Mouse (Mus musculus): Measurements from ENCODE around the gene Slc39a11. TPM values are rescaled to one million over a fixed set of nuclear protein-coding genes. Genes with fewer than 3 reads are reported as not detected.

The Slc39a11 gene
- polyA plus RNA-seq, 1 experiment from 2014 or later, result 23.5 TPM

DNA sequence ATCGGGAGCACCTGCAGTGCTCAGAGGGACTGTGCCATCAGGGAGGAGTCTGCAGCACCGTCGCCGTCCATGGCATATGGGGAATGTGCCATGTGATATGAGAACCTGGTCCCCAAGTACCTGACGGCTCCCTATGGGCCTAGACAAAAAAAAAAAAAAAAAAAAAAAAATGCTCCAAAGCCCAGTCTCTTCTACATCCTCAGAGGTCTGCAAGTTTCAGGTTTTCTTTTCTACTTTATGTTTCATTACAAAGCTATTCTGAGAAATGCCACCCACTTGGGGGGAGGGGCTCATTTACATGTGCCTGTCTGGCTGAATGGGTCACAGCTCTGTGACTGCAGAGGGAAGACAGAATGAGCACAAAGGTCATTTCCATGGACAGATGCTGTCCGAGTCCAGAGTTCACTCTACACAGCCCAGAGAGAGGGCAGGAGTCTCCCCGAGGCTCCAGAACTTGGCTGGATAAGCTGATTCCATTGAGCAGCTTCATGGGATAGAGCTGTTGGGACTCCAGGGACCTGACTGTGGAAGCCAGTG, 175.8 kb downstream of the Slc39a11 start:
- Histone ChIP-seq H3K27ac (ENCODE audit: low read depth, low read length) (no peak overlapping the region), H3K4me2 (ENCODE audit: low read depth, low read length) (no peak overlapping the region), H3K36me3 (ENCODE audit: control insufficient read depth, insufficient read depth, low read length) (no peaks in the 10 kb centered on the region), H3K9ac (replicated peaks; ENCODE audit: low read depth, low read length) (no peak overlapping the region), H3K4me3 (ENCODE audit: low read depth, low read length) (no peak overlapping the region), H3K9me3 (ENCODE audit: control insufficient read depth, low read length) (no peaks in the 10 kb centered on the region), H3K4me1 (ENCODE audit: control insufficient read depth, insufficient read depth, low read length) (no peaks in the 10 kb centered on the region), H3K27me3 (ENCODE audit: control insufficient read depth, insufficient read depth, low read length) (no peaks in the 10 kb centered on the region)
- no peak for ATAC-seq (ENCODE audit: low read depth)
- WGBS, result 57% methylated on average over 7 of the region's 7 CpGs

DNA sequence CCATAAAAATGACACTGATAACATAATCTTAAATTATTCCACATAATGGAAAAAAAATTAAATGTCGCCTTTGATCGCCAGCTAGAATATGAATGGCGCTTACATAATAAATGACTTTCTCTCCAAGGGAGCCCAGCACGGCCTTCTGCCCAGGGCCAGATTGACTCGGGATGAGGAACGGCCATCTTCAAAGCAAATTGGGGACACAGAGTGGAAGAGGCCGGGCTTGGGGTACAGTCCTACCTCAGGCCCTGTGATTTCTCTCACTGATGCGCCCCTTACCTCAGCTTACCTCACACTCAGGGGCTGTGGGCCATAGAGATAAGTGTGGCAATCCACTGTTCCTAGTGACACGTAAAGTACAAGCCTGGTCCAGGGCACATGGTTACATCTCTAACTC, 177.9 kb downstream of the Slc39a11 start:
- peaks cover 13% of the 10 kb centered on the region; the same call in 1 of the 2 replicates for H3K4me1 ChIP-seq (ENCODE audit: control insufficient read depth, insufficient read depth, low read length)
- 77% methylated on average over 9 of the region's 9 CpGs for WGBS
- ATAC-seq (ENCODE audit: low read depth), result no peak
- no peaks in the 10 kb centered on the region for H3K36me3 ChIP-seq (ENCODE audit: control insufficient read depth, insufficient read depth, low read length)
- H3K27ac ChIP-seq (ENCODE audit: low read depth, low read length), result no peak overlapping the region
- no peak overlapping the region for H3K4me2 ChIP-seq (ENCODE audit: low read depth, low read length)
- no peaks in the 10 kb centered on the region for H3K27me3 ChIP-seq (ENCODE audit: control insufficient read depth, insufficient read depth, low read length)
- no peak overlapping the region for H3K4me3 ChIP-seq (ENCODE audit: low read depth, low read length)
- no peaks in the 10 kb centered on the region for H3K9me3 ChIP-seq (ENCODE audit: control insufficient read depth, low read length)
- no peak overlapping the region for H3K9ac ChIP-seq (replicated peaks; ENCODE audit: low read depth, low read length)

DNA sequence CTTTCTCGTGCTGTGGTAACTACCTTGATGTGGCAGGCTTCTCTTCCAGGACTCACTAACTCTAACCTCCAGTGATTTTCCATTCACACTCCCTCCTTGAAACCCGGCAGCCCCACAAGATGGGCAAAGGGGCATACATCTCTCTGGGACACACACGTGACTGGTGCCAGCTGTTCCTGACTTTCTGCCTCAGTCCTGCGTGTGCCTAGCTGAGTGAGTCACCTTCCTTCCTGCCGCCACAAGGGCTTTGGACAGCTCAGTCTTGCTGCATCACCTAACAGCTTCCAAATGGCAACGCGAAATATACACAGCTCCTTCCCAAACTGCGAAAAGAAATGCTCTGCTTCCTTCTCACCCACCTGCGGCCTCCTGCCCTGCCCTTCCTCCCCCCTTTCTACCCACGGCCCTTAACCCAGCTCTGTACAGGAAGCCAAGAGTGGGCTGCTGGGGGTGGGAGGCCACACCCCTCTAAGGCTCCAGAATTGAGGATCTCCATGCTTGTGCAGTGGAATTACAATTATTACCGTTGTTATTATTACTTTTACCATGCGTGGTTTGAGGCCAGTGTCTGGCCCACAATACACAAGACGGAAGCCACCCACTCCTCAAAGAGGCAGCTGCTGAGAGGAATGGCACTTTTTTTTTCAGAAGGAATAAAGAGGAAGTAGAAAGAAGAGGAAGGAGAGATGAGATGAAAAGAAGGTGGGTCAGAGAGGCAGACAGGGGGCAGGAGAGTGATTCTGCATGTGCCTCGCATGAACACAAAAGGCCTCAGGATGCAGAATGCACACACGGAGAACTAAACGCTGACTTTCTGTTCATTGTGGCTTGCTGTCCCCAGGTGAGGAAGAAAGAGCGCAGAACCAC, 179.7 kb downstream of the Slc39a11 start:
- no peak overlapping the region for H3K4me3 ChIP-seq (ENCODE audit: low read depth, low read length)
- no peak for ATAC-seq (ENCODE audit: low read depth)
- 80% methylated on average over 17 of the region's 17 CpGs for WGBS
- no peaks in the 10 kb centered on the region for H3K27me3 ChIP-seq (ENCODE audit: control insufficient read depth, insufficient read depth, low read length)
- no peak overlapping the region for H3K4me2 ChIP-seq (ENCODE audit: low read depth, low read length)
- peaks cover 13% of the 10 kb centered on the region; the same call in 1 of the 2 replicates for H3K4me1 ChIP-seq (ENCODE audit: control insufficient read depth, insufficient read depth, low read length)
- no peaks in the 10 kb centered on the region for H3K9me3 ChIP-seq (ENCODE audit: control insufficient read depth, low read length)
- H3K36me3 ChIP-seq (ENCODE audit: control insufficient read depth, insufficient read depth, low read length), result no peaks in the 10 kb centered on the region
- no peak overlapping the region for H3K9ac ChIP-seq (replicated peaks; ENCODE audit: low read depth, low read length)
- no peak overlapping the region for H3K27ac ChIP-seq (ENCODE audit: low read depth, low read length)

DNA sequence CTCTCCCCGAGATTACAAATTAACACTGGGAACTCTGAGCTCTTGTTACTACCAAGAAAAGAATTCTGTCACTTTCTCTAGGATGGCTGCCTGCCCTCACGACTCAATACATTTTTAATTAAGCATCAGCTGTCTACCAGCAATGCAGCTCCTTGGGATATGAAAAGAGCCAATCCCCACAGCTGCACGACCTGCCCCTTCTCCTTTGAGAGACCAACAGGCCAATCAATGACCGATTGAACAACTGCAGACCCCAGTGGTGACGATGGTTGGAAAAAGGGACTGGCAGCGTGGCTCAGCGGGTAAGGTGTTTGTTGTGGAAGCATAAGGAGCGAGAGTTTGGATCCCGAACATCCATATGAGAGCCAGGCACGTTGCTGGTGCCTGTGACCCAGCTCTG, 181.9 kb downstream of the Slc39a11 start:
- H3K4me3 ChIP-seq (ENCODE audit: low read depth, low read length), result no peak overlapping the region
- no peaks in the 10 kb centered on the region for H3K36me3 ChIP-seq (ENCODE audit: control insufficient read depth, insufficient read depth, low read length)
- no peaks in the 10 kb centered on the region for H3K9me3 ChIP-seq (ENCODE audit: control insufficient read depth, low read length)
- ATAC-seq (ENCODE audit: low read depth), result peak; percentile 45; the same call in 1 of the 2 replicates
- no peaks in the 10 kb centered on the region for H3K27me3 ChIP-seq (ENCODE audit: control insufficient read depth, insufficient read depth, low read length)
- H3K27ac ChIP-seq (ENCODE audit: low read depth, low read length), result peak overlapping the region; percentile 69; the same call in 1 of the 2 replicates
- H3K4me1 ChIP-seq (ENCODE audit: control insufficient read depth, insufficient read depth, low read length), result peaks cover 13% of the 10 kb centered on the region; the same call in 1 of the 2 replicates
- H3K4me2 ChIP-seq (ENCODE audit: low read depth, low read length), result no peak overlapping the region
- WGBS, result 33% methylated on average over 10 of the region's 10 CpGs
- no peak overlapping the region for H3K9ac ChIP-seq (replicated peaks; ENCODE audit: low read depth, low read length)

DNA sequence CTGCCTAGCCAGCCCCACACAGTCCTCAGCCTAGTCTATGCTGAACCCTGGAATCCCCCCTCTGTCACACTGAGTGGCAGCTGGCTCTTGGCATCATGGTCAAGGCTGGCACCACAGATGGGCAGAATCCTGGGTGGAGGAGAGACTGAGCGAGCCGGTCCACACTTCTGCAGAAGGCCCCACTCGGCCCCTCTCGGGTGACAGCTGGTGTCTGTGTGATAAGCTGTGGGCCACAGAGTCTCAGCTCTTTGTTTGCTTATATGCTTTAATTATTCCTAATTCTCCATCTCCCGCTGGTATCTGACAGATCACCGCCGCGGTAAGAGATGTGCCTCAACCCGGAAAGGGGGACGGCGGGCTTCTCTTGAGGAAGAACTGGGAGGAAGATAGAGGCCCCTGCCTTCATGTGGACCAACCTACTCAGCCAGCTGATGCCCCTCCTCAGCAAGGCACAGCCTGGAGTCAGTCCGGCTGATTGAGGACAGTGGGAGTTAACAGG, 182.5 kb downstream of the Slc39a11 start:
- Histone ChIP-seq H3K4me2 (ENCODE audit: low read depth, low read length) (no peak overlapping the region), H3K4me1 (ENCODE audit: control insufficient read depth, insufficient read depth, low read length) (peaks cover 13% of the 10 kb centered on the region; the same call in 1 of the 2 replicates), H3K36me3 (ENCODE audit: control insufficient read depth, insufficient read depth, low read length) (no peaks in the 10 kb centered on the region), H3K4me3 (ENCODE audit: low read depth, low read length) (no peak overlapping the region), H3K27ac (ENCODE audit: low read depth, low read length) (peak overlapping the region; percentile 69), H3K9me3 (ENCODE audit: control insufficient read depth, low read length) (no peaks in the 10 kb centered on the region), H3K27me3 (ENCODE audit: control insufficient read depth, insufficient read depth, low read length) (no peaks in the 10 kb centered on the region), H3K9ac (replicated peaks; ENCODE audit: low read depth, low read length) (no peak overlapping the region)
- WGBS, result 38% methylated on average over 12 of the region's 12 CpGs
- peak; percentile 34; the same call in 1 of the 2 replicates for ATAC-seq (ENCODE audit: low read depth)

DNA sequence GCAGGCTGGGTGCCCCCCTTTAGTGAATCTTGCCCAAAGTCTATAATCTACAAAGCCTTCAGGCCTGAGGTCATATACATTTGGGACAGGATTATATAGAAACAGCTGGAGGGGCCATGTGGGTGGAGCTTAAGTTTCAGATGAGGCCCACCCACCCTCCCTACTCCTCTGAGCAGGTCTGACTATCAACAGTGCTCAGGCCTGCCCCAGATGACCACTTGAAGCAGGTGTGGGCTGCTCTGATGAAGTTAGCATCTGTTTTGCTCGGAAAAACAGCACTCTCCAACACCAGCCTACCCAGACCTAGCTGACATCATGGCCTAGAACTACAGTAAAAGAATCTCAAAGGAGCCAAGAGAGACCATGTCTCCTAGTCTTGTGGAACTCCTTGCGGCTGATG, 189.8 kb downstream of the Slc39a11 start:
- Histone ChIP-seq H3K27ac (ENCODE audit: low read depth, low read length) (no peak overlapping the region), H3K9ac (replicated peaks; ENCODE audit: low read depth, low read length) (no peak overlapping the region), H3K36me3 (ENCODE audit: control insufficient read depth, insufficient read depth, low read length) (no peaks in the 10 kb centered on the region), H3K27me3 (ENCODE audit: control insufficient read depth, insufficient read depth, low read length) (no peaks in the 10 kb centered on the region), H3K4me3 (ENCODE audit: low read depth, low read length) (no peak overlapping the region), H3K4me1 (ENCODE audit: control insufficient read depth, insufficient read depth, low read length) (no peaks in the 10 kb centered on the region; the same call in 1 of the 2 replicates), H3K4me2 (ENCODE audit: low read depth, low read length) (no peak overlapping the region), H3K9me3 (ENCODE audit: control insufficient read depth, low read length) (no peaks in the 10 kb centered on the region; the same call in 1 of the 2 replicates)
- 90% methylated on average over 2 of the region's 2 CpGs for WGBS
- ATAC-seq (ENCODE audit: low read depth), result no peak

DNA sequence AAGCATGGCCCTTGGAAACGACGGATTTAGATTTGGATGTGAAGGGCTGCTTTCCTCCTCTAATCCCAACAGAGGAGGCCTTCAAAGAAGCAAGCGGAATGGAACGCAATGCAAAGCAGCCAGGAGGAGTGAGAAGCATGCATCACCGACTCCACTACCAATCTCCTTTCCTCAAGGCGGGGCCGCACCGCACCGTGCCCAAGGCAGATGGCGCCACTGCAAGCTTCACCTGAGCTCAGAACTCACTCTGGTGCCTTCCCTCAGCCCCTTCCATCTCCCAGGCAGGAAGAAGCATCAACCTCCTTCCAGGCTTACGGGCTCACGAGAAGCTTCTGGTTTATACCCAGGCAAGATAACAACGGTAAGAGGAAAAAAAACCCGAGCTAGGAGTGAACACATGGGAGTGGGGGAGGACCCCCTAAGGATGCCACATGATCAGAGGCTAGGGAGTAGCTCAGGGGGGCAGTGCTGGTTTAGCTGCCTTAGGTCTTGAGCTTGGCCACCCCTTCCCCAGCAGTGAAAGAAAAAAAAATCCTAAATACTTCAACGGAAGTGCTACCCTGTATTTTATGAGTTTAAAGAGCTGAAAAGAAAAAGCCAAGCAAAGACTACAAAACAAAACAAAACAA, 191.2 kb downstream of the Slc39a11 start:
- Histone ChIP-seq H3K27me3 (ENCODE audit: control insufficient read depth, insufficient read depth, low read length) (no peaks in the 10 kb centered on the region), H3K4me2 (ENCODE audit: low read depth, low read length) (no peak overlapping the region), H3K9ac (replicated peaks; ENCODE audit: low read depth, low read length) (no peak overlapping the region), H3K36me3 (ENCODE audit: control insufficient read depth, insufficient read depth, low read length) (no peaks in the 10 kb centered on the region), H3K4me1 (ENCODE audit: control insufficient read depth, insufficient read depth, low read length) (peaks cover 1% of the 10 kb centered on the region; the same call in 1 of the 2 replicates), H3K9me3 (ENCODE audit: control insufficient read depth, low read length) (no peaks in the 10 kb centered on the region; the same call in 1 of the 2 replicates), H3K4me3 (ENCODE audit: low read depth, low read length) (no peak overlapping the region), H3K27ac (ENCODE audit: low read depth, low read length) (no peak overlapping the region)
- no peak for ATAC-seq (ENCODE audit: low read depth)
- 63% methylated on average over 15 of the region's 15 CpGs for WGBS

DNA sequence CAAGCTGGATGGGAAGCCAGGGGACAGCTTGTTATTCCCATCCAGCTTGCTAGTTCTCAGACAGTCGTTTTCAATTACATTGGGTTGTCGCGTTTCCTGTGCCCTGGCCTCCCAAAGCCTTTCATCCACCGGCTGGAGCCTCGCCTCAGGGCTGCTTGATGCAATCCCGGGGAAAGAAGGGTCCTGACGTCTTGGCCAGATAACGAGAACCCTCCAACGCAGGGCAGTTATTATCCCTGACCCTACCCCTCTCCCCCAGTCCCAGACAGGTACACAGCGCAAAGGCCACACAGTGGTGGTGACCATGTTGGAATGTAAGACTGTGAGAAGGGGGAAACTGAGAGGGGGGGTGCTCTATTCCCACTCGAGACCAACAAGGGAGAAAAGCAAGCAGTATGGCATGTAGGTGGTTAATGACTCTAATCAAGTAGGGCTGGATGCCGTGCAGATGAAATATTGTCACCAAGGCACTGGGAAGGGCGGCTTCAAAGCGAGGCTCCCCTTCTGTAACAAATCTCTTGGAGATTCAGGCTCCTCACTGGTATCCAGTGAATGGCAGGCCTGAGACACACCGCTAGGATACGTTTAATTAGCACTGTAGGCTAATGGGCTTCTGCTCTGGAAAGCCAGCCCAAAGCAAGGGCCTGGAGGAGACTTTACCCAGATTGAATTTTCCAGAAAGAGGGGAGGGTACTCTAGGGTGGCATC, 196.9 kb downstream of the Slc39a11 start:
- H3K4me2 ChIP-seq (ENCODE audit: low read depth, low read length), result no peak overlapping the region
- 18% methylated on average over 16 of the region's 16 CpGs for WGBS
- ATAC-seq (ENCODE audit: low read depth), result no peak; the same call in 1 of the 2 replicates
- H3K4me1 ChIP-seq (ENCODE audit: control insufficient read depth, insufficient read depth, low read length), result peaks cover 16% of the 10 kb centered on the region
- H3K9me3 ChIP-seq (ENCODE audit: control insufficient read depth, low read length), result no peaks in the 10 kb centered on the region; the same call in 1 of the 2 replicates
- H3K27ac ChIP-seq (ENCODE audit: low read depth, low read length), result peak overlapping the region; percentile 0; the same call in 1 of the 2 replicates
- H3K9ac ChIP-seq (replicated peaks; ENCODE audit: low read depth, low read length), result no peak overlapping the region
- H3K27me3 ChIP-seq (ENCODE audit: control insufficient read depth, insufficient read depth, low read length), result no peaks in the 10 kb centered on the region
- no peaks in the 10 kb centered on the region for H3K36me3 ChIP-seq (ENCODE audit: control insufficient read depth, insufficient read depth, low read length)
- no peak overlapping the region for H3K4me3 ChIP-seq (ENCODE audit: low read depth, low read length)

Measured in neural tube, embryonic 14.5 days (tissue).